Mouse (Mus musculus) ES-Bruce4 (cell line): ENCODE measurements around the gene Dennd5b.

ENCODE experiments used
- CTCF ChIP-seq: IDR thresholded peaks from one replicate; pipeline ENCODE4 v1.8.1; 2011; ENCODE audit warnings: low read depth, low read length
- POLR2A ChIP-seq: IDR thresholded peaks from one replicate; pipeline ENCODE4 v1.8.1; 2011; ENCODE audit warnings: low read length; ENCODE audit not compliant: insufficient read depth

- TF ChIP-seq CTCF (no peak), POLR2A (no peak)
Measured at GRCm38 (mm10) chr6:149135631-149136030, 34.2 kb upstream of the Dennd5b start.
